Mouse (Mus musculus) liver, adult 2 months (tissue): ENCODE results near the gene Ap5z1.

Experiments
- CTCF ChIP-seq: fragments of 200-500 bp; IDR thresholded peaks from 2 replicates; pipeline ENCODE4 v1.5.1; 2011; ENCODE audit warnings: low read depth, low read length, control low read depth
- POLR2A ChIP-seq: fragments of 200-500 bp; IDR thresholded peaks from 2 replicates; pipeline ENCODE4 v1.6.1; 2011; ENCODE audit warnings: low read length, control low read depth; ENCODE audit not compliant: insufficient read depth; ENCODE audit errors: extremely low read depth

DNA sequence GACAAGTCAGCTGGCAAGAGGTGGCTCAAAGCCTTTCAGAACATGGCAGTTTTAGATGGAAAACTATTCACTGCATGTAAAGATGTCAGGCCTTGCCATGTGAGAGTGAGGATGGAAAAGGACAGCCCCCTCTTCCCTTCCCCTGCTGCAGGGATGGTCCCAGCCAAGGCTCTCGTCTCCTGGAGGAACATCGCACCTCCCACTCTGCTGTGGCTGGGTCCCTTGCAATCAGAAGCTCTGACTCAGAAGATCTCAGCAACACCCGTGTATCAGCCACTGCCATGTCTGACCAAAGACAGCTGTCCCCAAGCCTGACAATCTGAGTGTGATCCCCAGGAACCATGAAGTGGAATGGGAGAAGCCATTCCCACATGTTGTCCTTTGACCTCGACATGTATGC is 48.4 kb downstream of the Ap5z1 start:
- TF ChIP-seq CTCF (no peak), POLR2A (no peak)
